Mouse (Mus musculus): ENCODE data around the gene Olfr743. TPM values are rescaled to one million over a fixed set of nuclear protein-coding genes. Genes with fewer than 3 reads are reported as not detected.
"Not testable (repeated sequence)": the region's sequence is repeated elsewhere in the genome, so short reads cannot be mapped to it uniquely, and the experiment has no call there.

The Olfr743 gene
- not detected in 2 replicates for polyA plus RNA-seq (2014; fragmentation: Nextera tagmentation; extraction: Ambion mirVana)

GRCm38 (mm10) chr14:50521539-50521938 lies at the start of gene Olfr743:
Olfr743 (plus strand) TSS chr14:50521839.
- no peak within 1 kb of the TSS for H3K4me2 ChIP-seq
- no peak within 1 kb of the TSS for H3K9ac ChIP-seq (ENCODE audit: low read depth, low read length)
- no peak for ATAC-seq (replicated peaks; ENCODE audit: insufficient number of reproducible peaks, low FRiP score, low TSS enrichment)
- H3K27ac ChIP-seq (ENCODE audit: low read depth, low read length) = no peak within 1 kb of the TSS
- H3K27me3 ChIP-seq (ENCODE audit: control insufficient read depth, insufficient read depth, low read length) = no peaks in the 10 kb centered on the region
- no peaks in the 10 kb centered on the region for H3K36me3 ChIP-seq (ENCODE audit: control insufficient read depth, insufficient read depth, low read length)
- H3K9me3 ChIP-seq (replicated peaks; ENCODE audit: control insufficient read depth, low read length) = no peaks in the 10 kb centered on the region
- no peak within 1 kb of the TSS for H3K4me3 ChIP-seq (ENCODE audit: low read depth, low read length)
- no peaks in the 10 kb centered on the region for H3K4me1 ChIP-seq (ENCODE audit: control insufficient read depth, insufficient read depth, low read length)

DNA sequence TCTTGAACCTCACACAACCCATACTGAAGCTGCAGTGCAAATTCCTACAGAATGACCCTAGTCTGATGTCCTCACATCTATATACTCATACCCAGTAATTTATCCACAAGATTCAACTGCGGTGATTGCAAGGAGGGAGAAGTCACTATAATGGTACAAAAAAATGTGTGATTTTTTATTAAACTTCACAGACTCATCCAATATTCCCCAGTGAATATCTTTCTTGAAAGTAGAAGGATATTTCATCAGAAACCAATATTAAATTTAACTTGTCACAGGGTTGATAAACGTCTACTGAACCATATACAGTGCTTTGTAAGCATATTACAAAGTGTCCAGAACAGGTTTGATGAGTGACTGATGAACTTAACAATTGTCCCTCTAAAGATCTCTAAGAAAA lies 49.2 kb upstream of the Olfr743 start, which contains the start of gene Olfr741:
TSS of gene Olfr741 (plus strand) at position 301 of the 400 bp plus-strand sequence.
- no peak within 1 kb of the TSS for H3K4me2 ChIP-seq
- ATAC-seq (replicated peaks; ENCODE audit: insufficient number of reproducible peaks, low FRiP score, low TSS enrichment) = no peak
- H3K36me3 ChIP-seq (ENCODE audit: control insufficient read depth, insufficient read depth, low read length) = no peaks in the 10 kb centered on the region
- H3K4me3 ChIP-seq (ENCODE audit: low read depth, low read length) = no peak within 1 kb of the TSS
- no peak within 1 kb of the TSS for H3K27ac ChIP-seq (ENCODE audit: low read depth, low read length)
- H3K9ac ChIP-seq (ENCODE audit: low read depth, low read length) = no peak within 1 kb of the TSS
- no peaks in the 10 kb centered on the region for H3K4me1 ChIP-seq (ENCODE audit: control insufficient read depth, insufficient read depth, low read length)
- 59% methylated on average over 2 of the region's 2 CpGs for WGBS (ENCODE audit: insufficient replicate concordance)
- no peaks in the 10 kb centered on the region for H3K9me3 ChIP-seq (replicated peaks; ENCODE audit: control insufficient read depth, low read length)
- no peaks in the 10 kb centered on the region for H3K27me3 ChIP-seq (ENCODE audit: control insufficient read depth, insufficient read depth, low read length)

DNA sequence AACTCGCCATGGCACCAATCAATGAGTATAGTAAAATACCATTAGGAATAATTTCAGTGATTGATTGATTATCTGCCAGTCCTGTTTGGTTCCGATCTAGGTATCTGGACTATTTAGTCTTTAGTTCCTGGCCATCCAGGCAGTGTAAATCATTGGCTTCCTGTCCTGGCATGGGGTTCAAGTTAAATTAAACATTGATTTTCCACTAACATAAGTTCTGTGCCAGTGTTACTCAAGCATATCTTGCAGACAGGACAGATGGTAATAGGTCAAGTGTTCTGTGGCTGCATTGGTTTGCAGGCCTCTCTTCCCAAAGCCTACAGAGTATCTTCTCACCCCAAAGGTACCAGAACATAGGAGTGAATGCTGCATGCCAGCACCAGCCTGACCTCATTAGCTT lies 43.2 kb upstream of the Olfr743 start:
- H3K4me2 ChIP-seq = no peak overlapping the region
- H3K27me3 ChIP-seq (ENCODE audit: control insufficient read depth, insufficient read depth, low read length) = no peaks in the 10 kb centered on the region
- no peak for ATAC-seq (replicated peaks; ENCODE audit: insufficient number of reproducible peaks, low FRiP score, low TSS enrichment)
- WGBS (ENCODE audit: insufficient replicate concordance) = 68% methylated on average over 2 of the region's 2 CpGs
- no peak overlapping the region for H3K27ac ChIP-seq (ENCODE audit: low read depth, low read length)
- H3K4me3 ChIP-seq (ENCODE audit: low read depth, low read length) = no peak overlapping the region
- no peaks in the 10 kb centered on the region for H3K4me1 ChIP-seq (ENCODE audit: control insufficient read depth, insufficient read depth, low read length)
- no peaks in the 10 kb centered on the region for H3K9me3 ChIP-seq (replicated peaks; ENCODE audit: control insufficient read depth, low read length)
- H3K36me3 ChIP-seq (ENCODE audit: control insufficient read depth, insufficient read depth, low read length) = no peaks in the 10 kb centered on the region
- no peak overlapping the region for H3K9ac ChIP-seq (ENCODE audit: low read depth, low read length)

GRCm38 (mm10) chr14:50503300-50503699 lies 18.3 kb upstream of the Olfr743 start, which contains the start of gene Olfr742:
Olfr742 (plus strand) TSS chr14:50503600.
- H3K27me3 ChIP-seq (ENCODE audit: control insufficient read depth, insufficient read depth, low read length) = no peaks in the 10 kb centered on the region
- ATAC-seq (replicated peaks; ENCODE audit: insufficient number of reproducible peaks, low FRiP score, low TSS enrichment) = no peak
- H3K9ac ChIP-seq (ENCODE audit: low read depth, low read length) = no peak within 1 kb of the TSS
- 58% methylated on average over 2 of the region's 2 CpGs for WGBS (ENCODE audit: insufficient replicate concordance)
- no peaks in the 10 kb centered on the region for H3K36me3 ChIP-seq (ENCODE audit: control insufficient read depth, insufficient read depth, low read length)
- no peak within 1 kb of the TSS for H3K4me3 ChIP-seq (ENCODE audit: low read depth, low read length)
- no peak within 1 kb of the TSS for H3K27ac ChIP-seq (ENCODE audit: low read depth, low read length)
- no peaks in the 10 kb centered on the region for H3K9me3 ChIP-seq (replicated peaks; ENCODE audit: control insufficient read depth, low read length)
- no peaks in the 10 kb centered on the region for H3K4me1 ChIP-seq (ENCODE audit: control insufficient read depth, insufficient read depth, low read length)
- H3K4me2 ChIP-seq = no peak within 1 kb of the TSS

GRCm38 (mm10) chr14:50552734-50553133 lies 31.1 kb downstream of the Olfr743 start:
- H3K36me3 ChIP-seq (ENCODE audit: control insufficient read depth, insufficient read depth, low read length) = no peaks in the 10 kb centered on the region
- H3K4me1 ChIP-seq (ENCODE audit: control insufficient read depth, insufficient read depth, low read length) = no peaks in the 10 kb centered on the region
- H3K27ac ChIP-seq (ENCODE audit: low read depth, low read length) = no peak overlapping the region
- no peaks in the 10 kb centered on the region for H3K9me3 ChIP-seq (replicated peaks; ENCODE audit: control insufficient read depth, low read length)
- no peak overlapping the region for H3K9ac ChIP-seq (ENCODE audit: low read depth, low read length)
- H3K27me3 ChIP-seq (ENCODE audit: control insufficient read depth, insufficient read depth, low read length) = no peaks in the 10 kb centered on the region
- WGBS (ENCODE audit: insufficient replicate concordance) = 97% methylated on average over 2 of the region's 2 CpGs
- no peak overlapping the region for H3K4me2 ChIP-seq
- no peak overlapping the region for H3K4me3 ChIP-seq (ENCODE audit: low read depth, low read length)
- no peak for ATAC-seq (replicated peaks; ENCODE audit: insufficient number of reproducible peaks, low FRiP score, low TSS enrichment)

DNA sequence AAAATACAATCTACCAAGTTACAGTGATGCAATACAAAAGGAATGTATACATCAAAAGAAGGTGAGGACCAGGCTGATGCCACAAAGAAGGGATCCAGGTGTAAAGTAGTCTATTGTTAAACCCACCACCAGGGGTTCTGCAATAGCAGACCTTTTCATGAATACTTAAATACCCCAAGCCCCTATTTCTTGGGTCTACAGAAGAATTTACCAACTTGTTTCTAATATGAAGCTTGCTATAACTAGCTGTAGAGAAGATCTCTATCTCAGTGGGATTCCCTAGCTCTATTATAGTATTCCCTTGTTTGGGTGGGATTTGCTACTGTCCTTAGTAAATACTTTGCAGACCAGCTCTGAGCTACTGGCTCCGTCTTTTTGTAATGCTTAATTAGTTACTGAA lies 51.4 kb downstream of the Olfr743 start:
- H3K9ac ChIP-seq (ENCODE audit: low read depth, low read length); ATAC-seq (replicated peaks; ENCODE audit: insufficient number of reproducible peaks, low FRiP score, low TSS enrichment); H3K4me2 ChIP-seq; H3K36me3 ChIP-seq (ENCODE audit: control insufficient read depth, insufficient read depth, low read length); H3K4me3 ChIP-seq (ENCODE audit: low read depth, low read length); H3K27ac ChIP-seq (ENCODE audit: low read depth, low read length); H3K9me3 ChIP-seq (replicated peaks; ENCODE audit: control insufficient read depth, low read length); H3K4me1 ChIP-seq (ENCODE audit: control insufficient read depth, insufficient read depth, low read length); H3K27me3 ChIP-seq (ENCODE audit: control insufficient read depth, insufficient read depth, low read length): not testable (repeated sequence)
- 81% methylated on average over 1 of the region's 1 CpGs for WGBS (ENCODE audit: insufficient replicate concordance)

Other genes with a start within 250 kb of the Olfr743 start
- gene Olfr732, start 237.6 kb upstream of the Olfr743 start, polyA plus RNA-seq (2014; fragmentation: Nextera tagmentation; extraction: Ambion mirVana) = not detected in 2 replicates
- gene Olfr733, start 220.3 kb upstream of the Olfr743 start, polyA plus RNA-seq (2014; fragmentation: Nextera tagmentation; extraction: Ambion mirVana) = not detected in 2 replicates
- gene Olfr734, start 195.1 kb upstream of the Olfr743 start, polyA plus RNA-seq (2014; fragmentation: Nextera tagmentation; extraction: Ambion mirVana) = not detected in 2 replicates
- not detected in 2 replicates for gene Olfr735, start 173.0 kb upstream of the Olfr743 start, polyA plus RNA-seq (2014; fragmentation: Nextera tagmentation; extraction: Ambion mirVana)
- not detected in 2 replicates for gene Tlr11, start 163.9 kb upstream of the Olfr743 start, polyA plus RNA-seq (2014; fragmentation: Nextera tagmentation; extraction: Ambion mirVana)
- gene Olfr736, start 140.7 kb upstream of the Olfr743 start, polyA plus RNA-seq (2014; fragmentation: Nextera tagmentation; extraction: Ambion mirVana) = not detected in 2 replicates
- gene Olfr738, start 114.3 kb upstream of the Olfr743 start, polyA plus RNA-seq (2014; fragmentation: Nextera tagmentation; extraction: Ambion mirVana) = not detected in 2 replicates
- not detected in 2 replicates for gene Olfr739, start 103.2 kb upstream of the Olfr743 start, polyA plus RNA-seq (2014; fragmentation: Nextera tagmentation; extraction: Ambion mirVana)
- not detected in 2 replicates for gene Olfr740, start 76.3 kb upstream of the Olfr743 start, polyA plus RNA-seq (2014; fragmentation: Nextera tagmentation; extraction: Ambion mirVana)
- gene Olfr741, start 49.1 kb upstream of the Olfr743 start, polyA plus RNA-seq (2014; fragmentation: Nextera tagmentation; extraction: Ambion mirVana) = not detected in 2 replicates
- gene Olfr742, start 18.2 kb upstream of the Olfr743 start, polyA plus RNA-seq (2014; fragmentation: Nextera tagmentation; extraction: Ambion mirVana) = not detected in 2 replicates
- gene Olfr744, start 93.0 kb downstream of the Olfr743 start, polyA plus RNA-seq (2014; fragmentation: Nextera tagmentation; extraction: Ambion mirVana) = not detected in 2 replicates
- not detected in 2 replicates for gene Olfr745, start 117.5 kb downstream of the Olfr743 start, polyA plus RNA-seq (2014; fragmentation: Nextera tagmentation; extraction: Ambion mirVana)
- not detected in 2 replicates for gene Olfr746, start 125.2 kb downstream of the Olfr743 start, polyA plus RNA-seq (2014; fragmentation: Nextera tagmentation; extraction: Ambion mirVana)
- gene Olfr747, start 171.4 kb downstream of the Olfr743 start, polyA plus RNA-seq (2014; fragmentation: Nextera tagmentation; extraction: Ambion mirVana) = not detected in 2 replicates
- not detected in 2 replicates for gene Olfr748, start 185.5 kb downstream of the Olfr743 start, polyA plus RNA-seq (2014; fragmentation: Nextera tagmentation; extraction: Ambion mirVana)
- gene Olfr749, start 223.3 kb downstream of the Olfr743 start, polyA plus RNA-seq (2014; fragmentation: Nextera tagmentation; extraction: Ambion mirVana) = not detected in 2 replicates

Measured in heart, embryonic 11.5 days (tissue).